Mouse (Mus musculus): ENCODE measurements around the gene Gm26920. TPM values are rescaled to one million over a fixed set of nuclear protein-coding genes. Genes with fewer than 3 reads are reported as not detected.

Gm26920 gene
- polyA plus RNA-seq, 1 experiment from 2014 or later, result 1.1 TPM

GRCm38 (mm10) chr7:30048126-30048525 lies 42.1 kb downstream of the Gm26920 start:
- no peak overlapping the region for H3K4me2 ChIP-seq (replicated peaks)
- peaks cover 7% of the 10 kb centered on the region; the same call in 1 of the 2 replicates for H3K36me3 ChIP-seq
- H3K4me1 ChIP-seq (replicated peaks), result peaks cover 14% of the 10 kb centered on the region
- ATAC-seq, result no peak
- WGBS, result 94% methylated on average over 4 of the region's 4 CpGs
- no peak overlapping the region for H3K9ac ChIP-seq (replicated peaks)
- H3K9me3 ChIP-seq, result no peaks in the 10 kb centered on the region
- H3K27me3 ChIP-seq, result no peaks in the 10 kb centered on the region
- H3K27ac ChIP-seq, result no peak overlapping the region
- H3K4me3 ChIP-seq (replicated peaks), result no peak overlapping the region

- no peak overlapping the region for H3K4me2 ChIP-seq (replicated peaks)
- no peaks in the 10 kb centered on the region for H3K4me1 ChIP-seq (replicated peaks)
- peaks cover 30% of the 10 kb centered on the region for H3K36me3 ChIP-seq
- H3K9ac ChIP-seq (replicated peaks), result no peak overlapping the region
- WGBS, result 70% methylated on average over 9 of the region's 9 CpGs
- no peak for ATAC-seq
- no peaks in the 10 kb centered on the region for H3K27me3 ChIP-seq
- H3K4me3 ChIP-seq (replicated peaks), result no peak overlapping the region
- no peak overlapping the region for H3K27ac ChIP-seq
- H3K9me3 ChIP-seq, result no peaks in the 10 kb centered on the region
Observed at GRCm38 (mm10) chr7:30044354-30044753, 45.9 kb downstream of the Gm26920 start.

- Histone ChIP-seq H3K9me3 (no peaks in the 10 kb centered on the region), H3K4me2 (replicated peaks) (no peak overlapping the region), H3K36me3 (peaks cover 33% of the 10 kb centered on the region), H3K4me1 (replicated peaks) (no peaks in the 10 kb centered on the region), H3K27ac (no peak overlapping the region), H3K4me3 (replicated peaks) (no peak overlapping the region), H3K9ac (replicated peaks) (no peak overlapping the region), H3K27me3 (no peaks in the 10 kb centered on the region)
- no peak for ATAC-seq
- WGBS, result 92% methylated on average over 12 of the region's 12 CpGs
Observed at GRCm38 (mm10) chr7:30034331-30034730, 55.9 kb downstream of the Gm26920 start.

- Histone ChIP-seq H3K9ac (replicated peaks) (no peak overlapping the region), H3K4me2 (replicated peaks) (no peak overlapping the region), H3K36me3 (peaks cover 24% of the 10 kb centered on the region), H3K4me3 (replicated peaks) (no peak overlapping the region), H3K4me1 (replicated peaks) (no peaks in the 10 kb centered on the region), H3K9me3 (no peaks in the 10 kb centered on the region), H3K27me3 (no peaks in the 10 kb centered on the region), H3K27ac (no peak overlapping the region)
- ATAC-seq, result no peak
- 79% methylated on average over 3 of the region's 3 CpGs for WGBS
Observed at GRCm38 (mm10) chr7:30031379-30031778, 58.8 kb downstream of the Gm26920 start.

GRCm38 (mm10) chr7:30030677-30031076 lies 59.5 kb downstream of the Gm26920 start:
- peaks cover 27% of the 10 kb centered on the region for H3K36me3 ChIP-seq
- no peak overlapping the region for H3K4me3 ChIP-seq (replicated peaks)
- no peak for ATAC-seq
- H3K27ac ChIP-seq, result no peak overlapping the region
- no peaks in the 10 kb centered on the region for H3K9me3 ChIP-seq
- no peaks in the 10 kb centered on the region for H3K4me1 ChIP-seq (replicated peaks)
- H3K9ac ChIP-seq (replicated peaks), result no peak overlapping the region
- no peak overlapping the region for H3K4me2 ChIP-seq (replicated peaks)
- no peaks in the 10 kb centered on the region for H3K27me3 ChIP-seq
- WGBS, result 30% methylated on average over 6 of the region's 6 CpGs

GRCm38 (mm10) chr7:30028572-30028971 lies 61.6 kb downstream of the Gm26920 start:
- Histone ChIP-seq H3K4me3 (replicated peaks) (no peak overlapping the region), H3K9me3 (no peaks in the 10 kb centered on the region), H3K27ac (no peak overlapping the region), H3K36me3 (peaks cover 41% of the 10 kb centered on the region), H3K4me1 (replicated peaks) (no peaks in the 10 kb centered on the region), H3K9ac (replicated peaks) (no peak overlapping the region), H3K4me2 (replicated peaks) (no peak overlapping the region), H3K27me3 (no peaks in the 10 kb centered on the region)
- no peak for ATAC-seq
- WGBS, result 94% methylated on average over 3 of the region's 3 CpGs

GRCm38 (mm10) chr7:30027331-30027730 lies 62.9 kb downstream of the Gm26920 start:
- no peak for ATAC-seq
- 78% methylated on average over 4 of the region's 4 CpGs for WGBS
- Histone ChIP-seq H3K36me3 (peaks cover 53% of the 10 kb centered on the region), H3K9ac (replicated peaks) (no peak overlapping the region), H3K9me3 (no peaks in the 10 kb centered on the region), H3K4me2 (replicated peaks) (no peak overlapping the region), H3K4me1 (replicated peaks) (no peaks in the 10 kb centered on the region), H3K27me3 (no peaks in the 10 kb centered on the region), H3K4me3 (replicated peaks) (no peak overlapping the region), H3K27ac (no peak overlapping the region)

- no peaks in the 10 kb centered on the region for H3K9me3 ChIP-seq
- H3K4me2 ChIP-seq (replicated peaks), result no peak overlapping the region
- H3K36me3 ChIP-seq, result peaks cover 68% of the 10 kb centered on the region
- no peak overlapping the region for H3K4me3 ChIP-seq (replicated peaks)
- ATAC-seq, result no peak
- H3K27ac ChIP-seq, result no peak overlapping the region
- 84% methylated on average over 5 of the region's 5 CpGs for WGBS
- H3K27me3 ChIP-seq, result no peaks in the 10 kb centered on the region
- no peaks in the 10 kb centered on the region for H3K4me1 ChIP-seq (replicated peaks)
- no peak overlapping the region for H3K9ac ChIP-seq (replicated peaks)
Observed at GRCm38 (mm10) chr7:30025358-30025757, 64.9 kb downstream of the Gm26920 start.

- Histone ChIP-seq H3K27ac (no peak overlapping the region), H3K9me3 (no peaks in the 10 kb centered on the region), H3K4me1 (replicated peaks) (no peaks in the 10 kb centered on the region), H3K4me2 (replicated peaks) (no peak overlapping the region), H3K9ac (replicated peaks) (no peak overlapping the region), H3K36me3 (peaks cover 80% of the 10 kb centered on the region), H3K4me3 (replicated peaks) (no peak overlapping the region), H3K27me3 (no peaks in the 10 kb centered on the region)
- no peak for ATAC-seq
- 93% methylated on average over 8 of the region's 8 CpGs for WGBS
Observed at GRCm38 (mm10) chr7:30023800-30024199, 66.4 kb downstream of the Gm26920 start.

- Histone ChIP-seq H3K4me2 (replicated peaks) (no peak overlapping the region), H3K4me3 (replicated peaks) (no peak overlapping the region), H3K27ac (no peak overlapping the region), H3K27me3 (no peaks in the 10 kb centered on the region), H3K9me3 (no peaks in the 10 kb centered on the region), H3K9ac (replicated peaks) (no peak overlapping the region), H3K36me3 (peaks cover 81% of the 10 kb centered on the region), H3K4me1 (replicated peaks) (no peaks in the 10 kb centered on the region)
- 94% methylated on average over 9 of the region's 9 CpGs for WGBS
- no peak for ATAC-seq
Observed at GRCm38 (mm10) chr7:30023324-30023723, 66.9 kb downstream of the Gm26920 start.

GRCm38 (mm10) chr7:30019543-30019942 lies 70.7 kb downstream of the Gm26920 start:
- 92% methylated on average over 2 of the region's 2 CpGs for WGBS
- H3K36me3 ChIP-seq, result peaks cover 88% of the 10 kb centered on the region

GRCm38 (mm10) chr7:30017226-30017625 lies 73.0 kb downstream of the Gm26920 start:
- Histone ChIP-seq H3K27me3 (no peaks in the 10 kb centered on the region), H3K4me1 (replicated peaks) (no peaks in the 10 kb centered on the region), H3K36me3 (peaks cover 80% of the 10 kb centered on the region), H3K4me3 (replicated peaks) (no peak overlapping the region), H3K9ac (replicated peaks) (no peak overlapping the region), H3K4me2 (replicated peaks) (no peak overlapping the region), H3K27ac (no peak overlapping the region), H3K9me3 (no peaks in the 10 kb centered on the region)
- ATAC-seq, result no peak
- 93% methylated on average over 6 of the region's 6 CpGs for WGBS

More at GRCm38 (mm10) chr7:30019543-30019942, 70.7 kb downstream of the Gm26920 start:
- Histone ChIP-seq H3K27ac (no peak overlapping the region), H3K4me3 (replicated peaks) (no peak overlapping the region), H3K4me2 (replicated peaks) (no peak overlapping the region), H3K4me1 (replicated peaks) (no peaks in the 10 kb centered on the region), H3K9ac (replicated peaks) (no peak overlapping the region), H3K27me3 (no peaks in the 10 kb centered on the region), H3K9me3 (no peaks in the 10 kb centered on the region)
- ATAC-seq, result no peak

GRCm38 (mm10) chr7:30012956-30013363 lies 77.2 kb downstream of the Gm26920 start:
- Histone ChIP-seq H3K4me2 (replicated peaks) (no peak overlapping the region), H3K9ac (replicated peaks) (no peak overlapping the region), H3K27me3 (no peaks in the 10 kb centered on the region), H3K36me3 (peaks cover 50% of the 10 kb centered on the region), H3K4me1 (replicated peaks) (peaks cover 16% of the 10 kb centered on the region), H3K27ac (no peak overlapping the region), H3K9me3 (no peaks in the 10 kb centered on the region), H3K4me3 (replicated peaks) (no peak overlapping the region)
- 76% methylated on average over 4 of the region's 4 CpGs for WGBS
- ATAC-seq, result 0 out of 2 replicates have a peak, but pooled peaks have one; percentile 60
